Mouse (Mus musculus): ENCODE data around the gene Mr1.
"Not testable (repeated sequence)": the region's sequence is repeated elsewhere in the genome, so short reads cannot be mapped to it uniquely, and the experiment has no call there.

The Mr1 gene

GRCm38 (mm10) chr1:155146572-155146980 lies at the start of gene Mr1:
TSS of gene Mr1 (minus strand) at chr1:155146814.
- peak; percentile 38 to 56 for DNase-seq

- no peak for DNase-seq
These were observed 46.3 kb upstream of the Mr1 start for GRCm38 (mm10) chr1:155192805-155193368.

GRCm38 (mm10) chr1:155191671-155192070 lies 45.1 kb upstream of the Mr1 start:
- DNase-seq: no peak

DNA sequence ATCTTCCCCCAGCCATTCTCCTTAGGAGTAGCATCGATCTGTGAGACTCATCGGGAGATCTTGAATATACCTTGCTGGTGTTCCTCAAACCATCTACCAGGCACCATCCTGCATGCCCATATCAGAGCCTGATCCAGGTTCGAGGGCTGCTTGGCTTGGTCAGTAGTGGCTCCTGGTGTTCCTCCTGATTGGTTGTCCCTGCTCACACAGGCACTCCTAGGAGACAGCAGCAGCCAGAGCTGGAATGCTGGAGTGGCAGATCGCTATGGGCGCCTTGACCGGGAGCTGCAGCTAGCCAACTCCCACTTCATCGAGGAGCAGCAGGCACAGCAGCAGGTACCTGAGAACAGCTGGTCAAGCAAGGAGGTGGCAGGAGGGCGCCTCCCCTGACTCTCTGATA lies 44.6 kb upstream of the Mr1 start:
- no peak for DNase-seq

DNA sequence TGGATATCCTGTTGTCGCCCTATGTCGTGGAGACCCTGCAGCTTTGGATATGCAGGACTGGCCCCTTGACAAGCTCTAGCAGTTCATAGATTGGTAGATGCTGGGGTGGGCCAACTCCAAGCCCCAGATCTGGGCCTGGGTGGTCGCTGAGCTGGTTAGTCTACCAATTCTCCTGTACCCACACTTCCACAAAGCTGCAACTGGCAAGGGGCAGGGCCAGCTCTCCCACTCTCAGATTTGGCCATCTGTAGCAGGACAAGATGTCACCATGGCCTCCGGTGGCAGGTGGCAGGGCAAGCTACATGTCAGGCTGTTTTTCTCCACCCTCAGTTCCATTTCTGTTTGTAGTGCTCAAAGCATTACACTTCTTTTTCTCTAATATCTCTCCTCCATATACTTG lies 42.0 kb upstream of the Mr1 start:
- DNase-seq: no peak

DNA sequence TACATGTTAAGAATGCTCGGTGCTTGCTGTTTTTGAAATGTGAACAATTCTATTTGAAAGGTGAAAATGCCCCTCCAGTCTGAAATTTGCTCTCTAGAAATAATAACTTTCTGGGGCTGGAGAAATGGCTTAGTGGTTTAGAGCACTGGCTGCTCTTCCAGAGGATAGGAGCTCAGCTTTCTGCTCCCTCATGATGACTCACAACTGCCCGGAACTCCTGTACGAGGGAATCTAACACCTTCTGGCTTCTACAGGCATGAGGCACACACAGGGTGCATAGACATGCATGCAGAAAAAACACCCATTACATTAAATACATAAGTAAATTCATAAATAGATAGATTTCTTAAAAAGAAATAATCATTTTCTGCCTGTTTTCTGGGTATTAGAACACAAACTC lies 37.6 kb upstream of the Mr1 start:
- no peak for DNase-seq

DNA sequence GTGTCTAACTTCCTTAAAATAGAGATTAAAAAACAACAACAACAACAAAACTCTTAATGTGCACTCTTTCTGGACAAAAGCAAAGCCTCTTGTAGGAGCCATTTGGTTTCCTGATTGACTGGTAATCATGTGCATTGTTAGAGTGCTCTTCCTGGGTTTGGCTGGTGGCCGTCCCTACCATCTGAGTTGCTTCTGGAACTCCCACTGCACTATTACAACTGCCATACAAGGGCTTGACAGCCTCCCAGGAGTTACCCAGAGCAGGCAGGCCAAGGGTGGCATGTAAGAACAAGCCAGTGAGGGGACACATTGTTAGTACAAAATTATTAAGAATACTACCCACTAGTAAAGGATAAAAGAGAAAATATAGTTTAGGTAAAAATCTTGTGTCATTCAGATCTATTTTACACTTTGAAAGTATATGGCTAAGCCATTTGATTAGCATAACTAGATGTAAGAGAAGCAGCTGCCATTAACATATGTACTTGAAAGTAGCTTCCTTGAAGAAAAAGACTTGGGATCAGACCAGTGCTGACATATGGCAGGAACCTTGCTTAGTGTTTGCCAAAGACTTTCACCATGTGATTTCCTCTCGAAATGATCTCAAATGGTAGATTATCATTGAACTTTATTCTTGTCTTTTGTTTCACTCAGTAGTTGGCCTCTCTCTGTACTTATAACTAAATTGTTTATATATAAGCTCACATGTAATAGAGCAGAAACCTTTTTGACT lies 31.7 kb upstream of the Mr1 start:
- DNase-seq: no peak

DNA sequence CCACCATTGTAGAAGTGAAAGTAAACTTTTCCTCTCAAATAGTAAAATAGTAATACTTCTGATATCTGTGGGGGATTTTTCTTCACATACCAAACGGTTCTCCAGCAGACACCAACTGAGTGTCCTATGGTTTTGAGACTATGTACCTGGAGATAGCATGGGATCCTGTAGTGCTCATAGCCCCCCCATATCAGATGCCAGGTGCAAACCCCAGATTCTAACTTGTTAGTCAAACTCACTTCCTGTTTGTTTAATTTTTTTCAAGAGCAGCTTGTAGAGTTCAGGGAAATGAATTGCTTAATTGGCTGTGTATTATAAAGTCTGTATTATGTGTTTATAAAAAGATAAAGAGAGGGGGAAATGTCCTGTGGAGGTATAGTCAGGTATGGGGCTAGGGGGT lies 27.8 kb upstream of the Mr1 start:
- DNase-seq: no peak

DNA sequence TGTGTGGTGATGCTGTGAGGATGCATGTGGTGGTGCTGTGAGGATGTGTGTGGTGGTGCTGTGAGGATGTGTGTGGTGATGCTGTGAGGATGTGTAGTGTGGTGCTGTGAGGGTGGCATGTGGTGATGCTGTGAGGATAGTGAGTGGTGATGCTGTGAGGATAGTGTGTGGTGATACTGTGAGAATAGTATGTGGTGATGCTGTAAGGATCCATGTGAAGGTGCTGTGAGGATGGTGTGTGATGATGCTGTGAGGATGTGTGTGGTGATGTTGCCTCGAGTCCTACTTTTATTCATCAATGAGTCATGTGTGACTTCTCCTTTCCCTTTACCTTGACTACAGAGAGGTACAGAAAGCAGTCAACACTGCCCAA lies 27.0 kb upstream of the Mr1 start:
- not testable (repeated sequence) for DNase-seq

GRCm38 (mm10) chr1:155172895-155173643 lies 26.5 kb upstream of the Mr1 start:
- DNase-seq: no peak

- peak; percentile 27 to 58 for DNase-seq
These were observed 23.3 kb upstream of the Mr1 start for GRCm38 (mm10) chr1:155169935-155170334.

GRCm38 (mm10) chr1:155167453-155167852 lies 20.8 kb upstream of the Mr1 start:
- DNase-seq: peak; percentile 14 to 27

- DNase-seq: peak; percentile 51 to 64
These were observed 12.4 kb upstream of the Mr1 start for GRCm38 (mm10) chr1:155158970-155159484.

- peak; percentile 98 to 99 for DNase-seq
These were observed 11.7 kb upstream of the Mr1 start, which contains the start of gene Stx6 for GRCm38 (mm10) chr1:155158141-155158969. TSS of gene Stx6 (plus strand) at chr1:155158715.

- no peak for DNase-seq
These were observed 7.3 kb upstream of the Mr1 start for GRCm38 (mm10) chr1:155153906-155154305.

GRCm38 (mm10) chr1:155150821-155151220 lies 4.2 kb upstream of the Mr1 start:
- no peak for DNase-seq

- no peak for DNase-seq
These were observed 2.8 kb upstream of the Mr1 start for GRCm38 (mm10) chr1:155149403-155149802.

GRCm38 (mm10) chr1:155147228-155147627 lies 614 bp upstream of the Mr1 start:
- DNase-seq: no peak

- peak; percentile 28 to 58 for DNase-seq
These were observed 994 bp downstream of the Mr1 start for GRCm38 (mm10) chr1:155145620-155146019.

DNA sequence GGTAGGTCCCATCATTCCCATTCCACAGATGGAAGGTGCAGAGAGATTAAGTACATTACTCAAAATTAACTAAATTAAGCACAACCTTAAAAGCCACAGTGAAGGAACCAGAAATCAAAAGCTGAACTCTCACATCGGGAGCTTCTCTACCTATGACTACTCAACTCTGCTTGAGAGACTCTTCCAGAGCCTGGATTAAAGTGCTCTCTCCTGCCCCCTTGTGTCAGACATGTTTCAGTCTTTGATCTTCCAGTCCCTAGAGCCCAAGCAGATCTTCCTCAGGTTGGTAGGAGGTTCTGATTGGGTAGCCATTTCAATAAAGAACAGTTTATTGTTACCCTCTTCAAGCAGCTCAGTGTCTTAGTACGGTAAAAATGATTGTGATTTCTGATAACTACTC lies 6.5 kb downstream of the Mr1 start:
- peak; percentile 70 to 82 for DNase-seq

GRCm38 (mm10) chr1:155138795-155139194 lies 7.8 kb downstream of the Mr1 start:
- peak; percentile 76 to 88 for DNase-seq

DNA sequence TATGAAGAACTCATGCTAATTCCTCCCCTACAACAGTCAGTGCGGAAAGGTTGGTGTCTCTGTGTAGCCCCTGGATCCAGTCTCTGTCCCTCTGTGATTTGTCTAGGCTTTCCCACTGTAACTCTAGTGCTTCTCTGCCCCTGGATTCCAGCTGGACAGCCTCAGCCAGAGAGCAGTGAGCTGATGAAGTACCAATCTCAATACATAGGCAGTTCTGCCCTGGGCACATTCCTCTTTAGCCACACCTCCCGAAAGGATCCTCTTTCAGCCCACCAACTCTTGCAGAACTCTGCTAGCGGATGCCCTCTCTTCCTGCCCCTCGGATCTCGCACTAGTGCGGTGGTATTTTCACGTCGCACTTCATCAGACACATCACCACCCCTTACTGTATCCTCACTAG lies 11.7 kb downstream of the Mr1 start:
- DNase-seq: no peak

- DNase-seq: no peak
These were observed 19.1 kb downstream of the Mr1 start for GRCm38 (mm10) chr1:155127429-155127934.
